Mouse (Mus musculus): Measurements from ENCODE around the gene Cdyl.

- TF ChIP-seq CTCF (IDR thresholded peaks at IDR 0.05; ENCODE audit: low read depth): no peak
- TF ChIP-seq EP300 (IDR thresholded peaks at IDR 0.05; ENCODE audit: low read depth): no peak
These were observed 129.9 kb downstream of the Cdyl start for GRCm38 (mm10) chr13:35789577-35789976.
